Mouse (Mus musculus): Measurements from ENCODE around the gene Synj1.

The Synj1 gene

GRCm38 (mm10) chr16:91009942-91010529 is 1.1 kb downstream of the Synj1 start:
- DNase-seq = peak; percentile 44 to 63

GRCm38 (mm10) chr16:91004915-91005538 is 6.1 kb downstream of the Synj1 start:
- no peak for DNase-seq

GRCm38 (mm10) chr16:91001098-91001497 is 10.0 kb downstream of the Synj1 start:
- no peak for DNase-seq

GRCm38 (mm10) chr16:90999827-91000226 is 11.3 kb downstream of the Synj1 start:
- no peak for DNase-seq

- DNase-seq = no peak
These were observed 13.3 kb downstream of the Synj1 start for GRCm38 (mm10) chr16:90997822-90998221.

- DNase-seq = no peak
These were observed 14.5 kb downstream of the Synj1 start for GRCm38 (mm10) chr16:90996327-90997243.

- DNase-seq = no peak
These were observed 15.6 kb downstream of the Synj1 start for GRCm38 (mm10) chr16:90995498-90995897.

GRCm38 (mm10) chr16:90995023-90995422 is 16.1 kb downstream of the Synj1 start:
- no peak for DNase-seq

- no peak for DNase-seq
These were observed 21.9 kb downstream of the Synj1 start for GRCm38 (mm10) chr16:90989162-90989561.

GRCm38 (mm10) chr16:90988665-90989064 is 22.4 kb downstream of the Synj1 start:
- DNase-seq = no peak

GRCm38 (mm10) chr16:90988039-90988438 is 23.1 kb downstream of the Synj1 start:
- no peak for DNase-seq

- no peak for DNase-seq
These were observed 40.1 kb downstream of the Synj1 start for GRCm38 (mm10) chr16:90971004-90971403.

- peak in 1 of 2 experiments; percentile 18 for DNase-seq
These were observed 44.9 kb downstream of the Synj1 start for GRCm38 (mm10) chr16:90966241-90966640.

- DNase-seq = no peak
These were observed 46.8 kb downstream of the Synj1 start for GRCm38 (mm10) chr16:90964302-90964701.

- no peak for DNase-seq
These were observed 47.2 kb downstream of the Synj1 start for GRCm38 (mm10) chr16:90963866-90964265.

GRCm38 (mm10) chr16:90963231-90963630 is 47.9 kb downstream of the Synj1 start:
- DNase-seq = no peak

- DNase-seq = no peak
These were observed 52.6 kb downstream of the Synj1 start for GRCm38 (mm10) chr16:90958301-90959085.

GRCm38 (mm10) chr16:90955494-90955893 is 55.6 kb downstream of the Synj1 start:
- DNase-seq = no peak

GRCm38 (mm10) chr16:90953770-90954169 is 57.3 kb downstream of the Synj1 start:
- DNase-seq = peak in 1 of 2 experiments; percentile 24

GRCm38 (mm10) chr16:90953147-90953546 is 58.0 kb downstream of the Synj1 start:
- no peak for DNase-seq

GRCm38 (mm10) chr16:90950354-90950963 is 60.6 kb downstream of the Synj1 start:
- no peak for DNase-seq

GRCm38 (mm10) chr16:90946977-90947376 is 64.1 kb downstream of the Synj1 start:
- no peak for DNase-seq
